ENCODE assay signal across 9 mouse cellular contexts in genomic region chr11:120240941-120241890, GRCm38 (mm10). TPM values are rescaled to one million over a fixed set of nuclear protein-coding genes. Genes with fewer than 3 reads are reported as not detected.
DNase-seq lines count a peak whose midpoint lies in the region; ATAC-seq lines count a peak whose summit lies in the region.
"Had no signal": no experiment of that assay in that cellular context is flagged by ENCODE, and none has a peak within 500 bp of the region (broad histone marks: within the 10 kb centered on the region; RNA-seq: fewer than 3 reads in every experiment).

No protein-coding gene starts in this region.

- peak overlapping the region; percentile 33 for H3K9ac ChIP-seq in lung, embryonic 15.5 days
- peak overlapping the region; percentile 47; the same call in 1 of the 2 replicates for H3K9ac ChIP-seq in kidney, embryonic 14.5 days (ENCODE audit: low read depth, low read length)

- no peak for DNase-seq in lung, postnatal 25 days (ENCODE audit: low spot score)
- peak; percentile 65 for DNase-seq in forebrain, embryonic 10.5 days (ENCODE audit: extremely low spot score, low spot score)
- DNase-seq in neural tube, embryonic 10.5 days (ENCODE audit: extremely low spot score, low spot score), result peak; percentile 61
- no peak for DNase-seq in frontal cortex, postnatal 36 days (ENCODE audit: low spot score in 2 of 2)
- no peak for DNase-seq in T-cell, adult 2 months (ENCODE audit: low spot score)

- no peaks in the 10 kb centered on the region for H3K9me3 ChIP-seq in lung, embryonic 15.5 days
- no peaks in the 10 kb centered on the region for H3K9me3 ChIP-seq in forebrain, embryonic 10.5 days
- no peaks in the 10 kb centered on the region for H3K9me3 ChIP-seq in kidney, embryonic 14.5 days (ENCODE audit: control insufficient read depth, low read length)

- peak overlapping the region; percentile 92 for H3K4me2 ChIP-seq in lung, embryonic 15.5 days
- H3K4me2 ChIP-seq in kidney, embryonic 14.5 days (replicated peaks; ENCODE audit: low read depth, low read length), result peak overlapping the region; percentile 98

- no peak for ATAC-seq in lung, embryonic 15.5 days (ENCODE audit: borderline replicate concordance, extremely low read depth, low FRiP score, low TSS enrichment)
- ATAC-seq in kidney, embryonic 14.5 days (ENCODE audit: low FRiP score, low TSS enrichment), result 0 out of 2 replicates have a peak, but pooled peaks have one; percentile 6
- ATAC-seq in cerebellum, adult (ENCODE audit: insufficient number of reproducible peaks, low FRiP score, low TSS enrichment), result no peak

- WGBS in lung, embryonic 15.5 days, result 13% methylated on average over 29 of the region's 29 CpGs
- whole genome bisulfite sequencing in forebrain, embryonic 10.5 days, result 17% methylated on average over 29 of the region's 29 CpGs
- 3% methylated on average over 29 of the region's 29 CpGs for WGBS in kidney, embryonic 14.5 days

- H3K4me3 ChIP-seq in lung, embryonic 15.5 days, result peak overlapping the region; percentile 18; the same call in 1 of the 2 replicates
- H3K4me3 ChIP-seq in forebrain, embryonic 10.5 days, result peak overlapping the region; percentile 96
- peak overlapping the region; percentile 21; the same call in 1 of the 2 replicates for H3K4me3 ChIP-seq in kidney, embryonic 14.5 days (ENCODE audit: low read length)

- peak overlapping the region; percentile 88 for H3K27ac ChIP-seq in lung, embryonic 15.5 days
- H3K27ac ChIP-seq in forebrain, embryonic 10.5 days, result peak overlapping the region; percentile 100
- peak overlapping the region; percentile 98 for H3K27ac ChIP-seq in kidney, embryonic 14.5 days (ENCODE audit: low read depth, low read length)
- H3K27ac ChIP-seq: macrophage had no signal

- peaks cover 74% of the 10 kb centered on the region for H3K4me1 ChIP-seq in lung, embryonic 15.5 days
- peaks cover 97% of the 10 kb centered on the region for H3K4me1 ChIP-seq in forebrain, embryonic 10.5 days
- peaks cover 68% of the 10 kb centered on the region for H3K4me1 ChIP-seq in kidney, embryonic 14.5 days (ENCODE audit: control insufficient read depth, insufficient read depth, low read length)

- H3K27me3 ChIP-seq in lung, embryonic 15.5 days, result no peaks in the 10 kb centered on the region
- H3K27me3 ChIP-seq in forebrain, embryonic 10.5 days (ENCODE audit: poor library complexity, severe bottlenecking), result peaks cover 4% of the 10 kb centered on the region; the same call in 1 of the 2 replicates
- H3K27me3 ChIP-seq in kidney, embryonic 14.5 days (ENCODE audit: control insufficient read depth, insufficient read depth, low read length), result no peaks in the 10 kb centered on the region

- H3K36me3 ChIP-seq in lung, embryonic 15.5 days, result no peaks in the 10 kb centered on the region
- peaks cover 44% of the 10 kb centered on the region for H3K36me3 ChIP-seq in forebrain, embryonic 10.5 days (replicated peaks)
- H3K36me3 ChIP-seq in kidney, embryonic 14.5 days (ENCODE audit: control insufficient read depth, insufficient read depth, low read length), result peaks cover 6% of the 10 kb centered on the region; the same call in 1 of the 2 replicates

RNA-seq across cellular contexts. Expression of gene Bahcc1, which starts 8.5 kb away (rescaled TPM):
- 8.7 and 9.2 TPM in 2 replicates for polyA plus RNA-seq in lung, embryonic 15.5 days (2015; fragmentation: Nextera tagmentation; extraction: Ambion mirVana)
- polyA plus RNA-seq in forebrain, embryonic 10.5 days (2016; fragmentation: Nextera tagmentation; extraction: Ambion mirVana), result 13.7 and 16.1 TPM in 2 replicates
- 20.3 and 27.2 TPM in 2 replicates for polyA plus RNA-seq in kidney, embryonic 14.5 days (2014; fragmentation: Nextera tagmentation; extraction: Ambion mirVana)

Comparison
In these comparisons a context has a peak if more than half of its experiments do, and no peak if none do; other contexts are left out.
1. H3K4me3 ChIP-seq: peak in every context shown above with its lines; median percentile 96 in forebrain, embryonic 10.5 days; 21 in kidney, embryonic 14.5 days; 18 in lung, embryonic 15.5 days.
2. DNase-seq: peak in forebrain, embryonic 10.5 days (single experiment) and neural tube, embryonic 10.5 days (single experiment); none in lung, postnatal 25 days (single experiment), frontal cortex, postnatal 36 days (0 of 2) and T-cell, adult 2 months (single experiment).
3. Peak in every context shown above with its lines, with median percentiles within 50 percentile points of each other: H3K27ac ChIP-seq.